Mouse (Mus musculus): ENCODE data around the gene Mroh2a. TPM values are rescaled to one million over a fixed set of nuclear protein-coding genes. Genes with fewer than 3 reads are reported as not detected.

The Mroh2a gene
- total RNA-seq, 2 experiments from 2014 or later: not detected

GRCm38 (mm10) chr1:88286887-88287696 is 60.3 kb downstream of the Mroh2a start:
- intact Hi-C loops (cut with DNase I): no loop called here
- no peak for DNase-seq

GRCm38 (mm10) chr1:88287697-88287980 is 60.9 kb downstream of the Mroh2a start:
- intact Hi-C loops (cut with DNase I): no loop called here
- no peak for DNase-seq

- no peak for DNase-seq
- intact Hi-C loops (cut with DNase I): no loop called here
These were observed 61.4 kb downstream of the Mroh2a start for GRCm38 (mm10) chr1:88288056-88288788.

GRCm38 (mm10) chr1:88288789-88289127 is 62.0 kb downstream of the Mroh2a start:
- no peak for DNase-seq
- intact Hi-C loops (cut with DNase I): no loop called here

GRCm38 (mm10) chr1:88289152-88289551 is 62.4 kb downstream of the Mroh2a start:
- no peak for DNase-seq
- intact Hi-C loops (cut with DNase I): no loop called here

GRCm38 (mm10) chr1:88289917-88290316 is 63.1 kb downstream of the Mroh2a start:
- intact Hi-C loops (cut with DNase I): no loop called here
- DNase-seq: no peak

- intact Hi-C loops (cut with DNase I): no loop called here
- no peak for DNase-seq
These were observed 63.7 kb downstream of the Mroh2a start for GRCm38 (mm10) chr1:88290511-88290910.

- intact Hi-C loops (cut with DNase I): no loop called here
- no peak for DNase-seq
These were observed 64.7 kb downstream of the Mroh2a start for GRCm38 (mm10) chr1:88291409-88292005.

GRCm38 (mm10) chr1:88292057-88292456 is 65.3 kb downstream of the Mroh2a start:
- DNase-seq: no peak
- intact Hi-C loops (cut with DNase I): no loop called here

- intact Hi-C loops (cut with DNase I): no loop called here
- no peak for DNase-seq
These were observed 67.9 kb downstream of the Mroh2a start for GRCm38 (mm10) chr1:88294650-88295049.

- no peak for DNase-seq
- intact Hi-C loops (cut with DNase I): no loop called here
These were observed 69.6 kb downstream of the Mroh2a start for GRCm38 (mm10) chr1:88296171-88296920.

GRCm38 (mm10) chr1:88297480-88298258 is 70.9 kb downstream of the Mroh2a start:
- intact Hi-C loops (cut with DNase I): no loop called here
- no peak for DNase-seq

GRCm38 (mm10) chr1:88298686-88299528 is 72.1 kb downstream of the Mroh2a start:
- intact Hi-C loops (cut with DNase I): no loop called here

GRCm38 (mm10) chr1:88299529-88299945 is 72.8 kb downstream of the Mroh2a start:
- DNase-seq: no peak
- intact Hi-C loops (cut with DNase I): no loop called here

More at GRCm38 (mm10) chr1:88298686-88299528, 72.1 kb downstream of the Mroh2a start:
- DNase-seq: no peak

GRCm38 (mm10) chr1:88300301-88301050 is 73.7 kb downstream of the Mroh2a start:
- no peak for DNase-seq
- intact Hi-C loops (cut with DNase I): no loop called here

- intact Hi-C loops (cut with DNase I): no loop called here
- DNase-seq: no peak
These were observed 74.6 kb downstream of the Mroh2a start for GRCm38 (mm10) chr1:88301121-88302014.

GRCm38 (mm10) chr1:88302057-88302740 is 75.4 kb downstream of the Mroh2a start:
- intact Hi-C loops (cut with DNase I): no loop called here
- no peak for DNase-seq

All from gastrocnemius, postnatal 36 days (tissue).